Mouse (Mus musculus) lung, postnatal 36 days (tissue): ENCODE data around the gene Ferd3l.

Experiments used
- DNase-seq: peaks from one replicate; pipeline ENCODE4 v3.0.0; 2022; ENCODE audit warnings: mixed read lengths

Ferd3l gene

DNA sequence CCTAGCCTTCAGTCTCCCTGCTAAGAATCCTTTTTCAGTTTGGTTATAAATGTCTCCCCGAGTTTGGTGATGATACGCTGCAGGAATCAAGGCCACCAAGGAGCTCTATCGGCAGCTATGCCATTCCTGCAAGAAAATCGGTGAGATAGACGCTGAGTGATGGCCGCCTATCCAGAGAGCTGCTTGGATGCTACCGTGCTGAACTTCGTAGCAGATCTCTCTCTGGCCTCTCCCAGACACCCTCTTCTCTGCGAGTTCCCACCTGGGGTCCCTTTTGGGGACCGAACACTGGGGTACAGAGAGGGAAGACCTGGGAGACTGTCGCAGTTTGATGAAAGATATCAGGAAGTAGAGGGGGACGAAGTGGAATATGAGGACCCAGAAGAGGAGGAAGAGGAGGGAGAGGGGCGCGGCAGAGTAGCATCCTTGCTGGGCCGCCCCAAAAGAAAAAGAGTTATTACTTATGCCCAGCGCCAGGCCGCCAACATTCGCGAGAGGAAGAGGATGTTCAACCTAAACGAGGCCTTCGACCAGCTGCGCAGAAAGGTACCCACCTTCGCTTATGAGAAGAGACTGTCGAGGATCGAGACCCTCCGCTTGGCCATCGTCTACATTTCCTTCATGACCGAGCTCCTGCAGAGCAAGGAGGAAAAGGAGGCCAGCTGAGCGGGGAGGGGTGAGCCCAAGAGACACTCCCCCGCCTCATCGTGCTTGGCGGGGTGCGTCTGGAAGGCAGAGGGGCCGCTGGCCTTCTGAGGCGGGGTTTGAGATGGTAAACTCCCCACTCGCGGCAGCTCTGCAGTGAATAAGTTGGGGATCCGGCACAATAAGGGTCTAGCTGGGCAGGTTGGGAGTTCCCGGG, at the start of gene Ferd3l:
TSS of gene Ferd3l (plus strand) at position 95 of the 862 bp plus-strand sequence.
- DNase-seq, result no peak

DNA sequence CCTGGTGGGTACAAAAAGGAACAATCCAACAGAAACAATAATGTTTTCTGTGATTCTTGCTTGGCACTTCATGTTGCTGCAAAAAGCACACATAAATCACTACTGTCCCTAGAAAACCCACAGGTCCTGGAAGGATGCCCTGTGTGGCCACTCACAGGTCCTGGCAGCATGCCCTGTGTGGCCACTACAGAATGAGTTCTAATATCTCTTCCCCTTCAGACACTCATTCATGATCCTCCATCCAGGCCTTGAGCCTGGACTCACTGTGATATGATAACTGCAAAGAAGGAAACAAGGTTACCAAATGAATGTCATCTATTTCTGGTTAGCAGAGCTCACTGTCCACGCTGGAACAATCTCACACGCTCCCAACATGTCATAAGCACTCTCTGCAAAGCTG, 34.3 kb upstream of the Ferd3l start:
- DNase-seq, result no peak

DNA sequence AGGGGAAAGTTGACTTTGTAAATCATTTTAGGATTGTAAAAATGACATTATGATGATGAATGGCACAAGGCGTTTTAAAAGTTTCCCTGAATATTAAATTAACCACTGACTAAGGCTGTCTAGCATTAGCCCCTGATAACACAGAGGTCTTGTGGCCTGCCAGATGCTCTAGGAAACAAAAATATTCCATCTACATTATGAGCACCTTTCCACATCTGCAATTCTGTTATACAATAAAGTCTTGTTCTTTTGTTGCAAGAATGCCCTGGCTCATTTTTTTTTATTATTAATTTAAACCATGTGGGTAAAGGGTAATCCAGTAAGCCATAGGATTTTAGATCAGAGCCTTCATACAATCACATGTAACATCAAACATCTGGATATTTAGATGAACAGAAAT, 33.6 kb upstream of the Ferd3l start:
- DNase-seq, result no peak

DNA sequence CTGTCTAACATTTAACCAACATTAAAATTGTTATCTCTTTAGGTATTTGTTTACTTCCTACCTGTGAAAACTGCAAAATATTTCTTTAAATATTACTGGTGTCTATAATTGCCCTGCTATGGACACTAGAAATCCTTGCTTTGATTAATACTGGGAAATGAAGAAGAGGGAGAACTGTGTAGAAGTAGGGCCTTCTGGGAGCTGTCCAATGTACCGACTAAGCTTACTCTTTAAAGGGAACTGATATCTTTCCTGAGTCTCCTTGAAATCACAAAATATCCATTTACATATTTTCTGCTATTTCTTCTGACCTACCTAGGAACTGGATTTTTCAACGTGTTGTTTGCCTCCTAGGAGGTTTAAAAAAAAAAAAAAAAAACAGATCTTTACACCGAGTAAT, 1.5 kb upstream of the Ferd3l start:
- no peak for DNase-seq

DNA sequence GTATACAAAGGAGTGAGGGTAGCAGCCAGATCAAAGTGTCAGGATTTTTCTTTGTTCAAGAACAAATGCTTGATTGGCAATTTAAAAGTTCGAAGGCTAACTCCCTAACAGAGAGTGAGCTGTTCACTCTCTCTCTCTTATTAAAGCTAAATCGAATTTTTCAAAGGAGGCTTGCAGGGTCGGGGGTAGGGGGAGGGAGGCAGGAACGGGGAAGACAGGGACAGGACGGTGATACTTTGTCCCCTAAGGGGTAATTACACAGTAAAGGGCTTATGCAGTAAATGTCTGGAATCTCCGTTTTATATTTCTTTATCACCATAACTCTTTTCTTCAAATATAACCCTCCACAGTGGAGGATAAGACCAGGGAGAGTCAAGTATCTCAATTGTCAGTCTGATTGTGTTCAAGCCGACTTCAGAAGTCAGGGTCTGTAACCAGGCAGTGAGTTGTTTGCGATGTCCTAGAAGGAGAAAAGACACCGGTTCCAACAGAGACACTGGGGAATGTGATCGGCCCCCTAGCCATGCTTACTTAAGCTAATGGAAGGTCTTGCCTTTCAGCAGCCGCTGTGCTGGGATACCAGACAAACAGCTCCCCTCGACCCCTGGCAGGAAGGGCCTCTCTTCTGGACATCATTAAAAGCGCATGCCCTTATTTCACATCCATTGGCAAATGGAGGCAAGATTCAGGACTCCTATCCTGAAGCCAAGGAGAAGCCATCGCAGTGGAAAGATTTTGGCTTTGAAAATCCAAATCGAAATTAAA, 709 bp upstream of the Ferd3l start:
- no peak for DNase-seq

DNA sequence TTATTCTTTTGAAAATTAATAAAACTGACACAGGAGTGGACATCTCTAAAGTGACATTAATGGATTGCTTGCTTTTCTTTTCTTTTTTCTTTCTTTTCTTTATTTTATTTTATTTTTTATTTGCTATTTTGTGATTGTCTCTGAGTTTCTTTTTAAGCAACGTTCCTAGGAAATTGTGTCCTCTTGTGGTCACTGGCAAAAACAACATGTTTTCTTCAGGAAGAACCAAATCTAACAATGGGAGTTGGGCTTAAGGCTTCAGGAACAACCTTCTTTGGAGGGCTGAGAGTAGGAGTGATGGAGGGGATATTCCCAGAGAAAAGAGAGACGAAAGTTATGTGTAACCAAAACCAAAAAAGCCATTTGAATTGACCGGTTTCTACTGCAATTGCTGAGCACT, 24.6 kb downstream of the Ferd3l start:
- no peak for DNase-seq

DNA sequence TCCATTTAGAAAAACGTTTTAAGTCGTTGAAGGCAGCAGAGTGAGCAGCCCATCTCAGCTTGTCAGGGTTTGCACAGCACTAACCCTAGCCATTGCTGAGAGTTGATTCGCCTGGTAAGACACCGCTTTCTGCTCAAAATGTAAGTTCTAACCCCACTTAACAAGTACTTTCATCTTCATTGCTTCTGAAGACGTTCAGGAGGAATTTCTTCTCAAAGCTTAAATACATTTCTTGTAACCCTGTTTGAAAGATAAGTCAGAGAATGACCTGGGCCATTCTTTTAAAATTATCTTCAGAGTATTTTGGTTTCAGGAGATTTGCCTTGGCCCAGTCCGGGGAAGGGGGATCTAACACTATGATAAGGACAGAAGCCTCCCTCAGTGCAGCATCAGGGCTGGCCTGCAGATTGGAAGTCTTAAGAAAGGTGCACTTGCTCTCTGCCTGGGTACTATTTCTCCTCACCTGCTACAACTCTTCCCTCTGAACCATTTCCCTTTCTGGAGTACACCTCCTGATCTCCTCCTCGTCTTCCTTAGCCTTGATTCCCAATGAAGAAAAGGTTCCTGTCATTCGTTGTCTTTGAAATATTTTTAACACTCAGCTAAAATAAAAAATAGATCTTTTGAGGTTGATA, 26.8 kb downstream of the Ferd3l start:
- no peak for DNase-seq

DNA sequence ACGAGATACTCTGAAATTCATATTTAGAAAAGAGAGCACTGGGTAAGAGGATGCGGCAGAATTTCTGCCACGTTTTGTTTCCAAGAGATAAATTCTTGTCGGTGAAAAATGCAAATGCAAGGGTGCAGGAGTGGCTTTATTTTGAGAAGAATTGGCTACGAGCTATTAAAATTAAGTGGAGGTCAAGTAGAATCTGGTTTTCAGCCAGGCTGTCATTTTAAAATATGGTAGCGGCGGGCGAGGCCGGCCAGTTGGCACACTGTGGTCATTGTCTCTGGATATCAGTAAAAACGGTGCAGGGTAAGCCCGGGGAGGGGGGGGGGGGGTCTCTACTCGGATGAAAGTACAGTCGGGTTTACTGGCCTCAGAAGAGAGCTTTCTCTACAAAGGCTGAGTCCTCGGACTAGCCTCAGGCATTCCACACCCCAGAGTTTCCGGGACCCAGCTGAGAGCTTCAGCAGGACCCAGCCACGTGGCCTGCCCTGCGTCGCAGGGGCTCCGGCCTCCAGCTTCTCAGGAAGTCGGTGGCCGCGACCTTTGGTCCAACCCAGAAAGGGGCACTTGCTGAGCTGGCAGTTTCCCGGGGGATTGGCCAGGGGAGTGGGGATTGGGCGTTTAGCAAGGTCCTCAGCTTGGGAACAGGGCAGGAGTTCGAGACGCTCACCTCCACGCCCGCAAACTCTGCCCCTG, 27.5 kb downstream of the Ferd3l start:
- no peak for DNase-seq

DNA sequence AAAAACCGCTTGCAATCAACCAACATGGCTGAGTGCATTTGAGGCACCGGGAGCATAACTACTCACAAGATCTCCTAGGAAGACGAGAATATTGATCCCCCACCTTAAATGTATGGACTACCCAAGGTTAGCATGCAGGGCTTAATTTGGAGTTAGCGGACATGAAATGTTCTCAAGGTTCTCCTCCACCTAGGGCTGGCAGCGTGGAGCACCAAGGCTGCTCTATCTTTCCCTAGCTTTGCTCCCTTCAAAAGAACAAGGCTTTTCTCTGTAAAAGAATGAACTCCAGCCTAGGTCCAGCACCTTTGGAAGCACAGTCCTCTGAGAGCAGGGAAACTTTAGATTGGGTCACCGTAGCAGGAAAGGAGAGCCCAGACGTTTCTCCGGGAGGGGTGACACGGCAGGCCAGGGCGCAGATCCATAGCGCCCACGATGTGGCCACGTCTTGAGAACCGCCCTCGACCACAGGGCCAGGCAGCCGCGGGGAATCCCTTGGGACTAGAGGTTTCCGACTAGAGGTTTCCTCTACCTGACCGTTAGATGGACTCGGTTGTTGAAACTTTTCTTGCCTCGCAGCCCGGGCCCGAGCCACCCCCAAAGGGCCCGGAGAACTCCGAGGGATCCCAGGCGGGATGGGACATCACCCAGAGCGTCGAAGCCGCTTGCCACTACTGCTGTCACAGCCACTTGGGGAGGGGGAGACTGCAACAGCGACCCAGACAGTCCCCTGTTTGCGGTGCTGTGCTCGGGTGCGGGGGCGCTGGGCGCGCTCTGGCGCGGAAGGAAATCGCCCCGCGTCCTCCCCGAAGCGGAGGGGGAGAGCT, 28.6 kb downstream of the Ferd3l start:
- no peak for DNase-seq

DNA sequence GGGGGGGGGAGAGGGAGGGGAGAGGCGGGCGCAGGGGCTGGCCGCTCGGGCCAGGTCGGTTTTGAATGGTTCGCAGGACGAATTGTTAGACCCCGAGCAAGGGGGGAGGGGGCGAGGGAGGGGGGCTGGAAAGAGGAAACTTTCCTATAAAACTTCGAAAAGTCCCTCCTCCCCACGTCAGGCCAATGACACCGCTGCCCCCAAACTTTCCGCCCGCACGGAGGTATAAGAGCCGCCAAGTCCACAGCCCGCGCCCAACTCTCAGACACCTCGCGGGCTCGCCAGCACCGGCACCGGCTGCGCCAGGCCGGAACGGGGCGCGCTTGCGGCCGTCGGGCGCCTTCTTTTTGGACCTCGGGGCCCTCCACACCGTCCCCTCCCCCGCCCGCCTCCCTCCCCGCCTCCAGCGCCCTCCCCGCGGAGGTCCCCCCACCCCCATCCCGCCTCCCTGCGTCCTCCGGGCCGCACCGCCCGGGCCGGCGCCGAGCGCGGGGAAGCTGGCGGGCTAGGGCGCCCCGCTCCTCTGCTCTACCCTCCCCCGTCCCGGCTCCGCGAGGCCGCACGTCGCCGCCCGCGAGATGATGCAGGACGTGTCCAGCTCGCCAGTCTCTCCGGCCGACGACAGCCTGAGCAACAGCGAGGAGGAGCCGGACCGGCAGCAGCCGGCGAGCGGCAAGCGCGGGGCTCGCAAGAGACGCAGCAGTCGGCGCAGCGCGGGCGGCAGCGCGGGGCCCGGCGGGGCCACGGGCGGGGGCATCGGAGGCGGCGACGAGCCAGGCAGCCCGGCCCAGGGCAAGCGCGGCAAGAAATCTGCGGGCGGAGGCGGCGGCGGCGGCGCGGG, 29.4 kb downstream of the Ferd3l start, which contains the start of gene Twist1:
TSS of gene Twist1 (plus strand) at position 272 of the 841 bp plus-strand sequence.
- DNase-seq, result no peak

DNA sequence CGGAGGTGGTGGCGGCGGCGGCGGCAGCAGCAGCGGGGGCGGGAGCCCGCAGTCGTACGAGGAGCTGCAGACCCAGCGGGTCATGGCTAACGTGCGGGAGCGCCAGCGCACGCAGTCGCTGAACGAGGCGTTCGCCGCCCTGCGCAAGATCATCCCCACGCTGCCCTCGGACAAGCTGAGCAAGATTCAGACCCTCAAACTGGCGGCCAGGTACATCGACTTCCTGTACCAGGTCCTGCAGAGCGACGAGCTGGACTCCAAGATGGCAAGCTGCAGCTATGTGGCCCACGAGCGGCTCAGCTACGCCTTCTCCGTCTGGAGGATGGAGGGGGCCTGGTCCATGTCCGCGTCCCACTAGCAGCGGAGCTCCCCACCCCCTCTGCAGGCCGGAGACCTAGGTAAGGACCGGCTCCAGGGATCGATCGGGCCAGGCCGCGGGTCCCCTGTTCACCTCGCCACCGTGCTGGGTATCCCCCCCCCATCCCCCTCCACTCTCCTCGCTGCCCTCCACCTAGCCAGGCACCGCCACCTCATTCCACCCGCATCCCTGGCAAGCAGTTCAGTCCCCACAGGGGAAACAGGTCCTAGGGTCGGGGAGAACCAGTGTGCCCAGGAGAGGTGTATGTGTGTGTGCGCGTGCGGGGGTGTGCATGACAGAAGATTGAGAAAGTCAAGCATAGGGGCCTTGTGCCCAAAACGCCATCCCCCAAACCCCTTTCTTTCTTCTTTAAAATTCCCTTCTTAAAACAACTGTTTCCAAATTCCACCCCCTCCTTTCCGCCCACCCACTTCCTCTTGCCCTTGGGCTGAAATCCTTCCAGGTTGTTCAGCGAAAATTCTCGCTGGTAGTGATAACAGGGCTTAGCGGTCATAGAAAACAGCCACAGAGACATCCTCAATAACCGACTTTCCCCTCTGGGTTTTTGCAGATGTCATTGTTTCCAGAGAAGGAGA, 30.3 kb downstream of the Ferd3l start:
- no peak for DNase-seq

DNA sequence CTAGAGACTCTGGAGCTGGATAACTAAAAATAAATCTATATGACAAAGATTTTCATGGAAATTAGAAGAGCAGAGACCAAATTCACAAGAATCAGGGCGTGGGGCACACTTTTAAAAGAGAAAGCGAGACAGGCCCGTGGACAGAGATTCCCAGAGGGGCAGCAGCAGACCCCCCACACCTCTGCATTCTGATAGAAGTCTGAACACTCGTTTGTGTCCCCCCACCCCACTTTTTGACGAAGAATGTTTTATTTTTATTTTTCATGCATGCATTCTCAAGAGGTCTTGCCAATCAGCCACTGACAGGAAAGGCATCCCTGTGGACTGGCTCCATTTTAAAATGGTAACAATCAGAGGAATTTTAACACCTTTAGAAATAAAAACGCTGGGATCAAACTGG, 31.0 kb downstream of the Ferd3l start:
- DNase-seq, result no peak

DNA sequence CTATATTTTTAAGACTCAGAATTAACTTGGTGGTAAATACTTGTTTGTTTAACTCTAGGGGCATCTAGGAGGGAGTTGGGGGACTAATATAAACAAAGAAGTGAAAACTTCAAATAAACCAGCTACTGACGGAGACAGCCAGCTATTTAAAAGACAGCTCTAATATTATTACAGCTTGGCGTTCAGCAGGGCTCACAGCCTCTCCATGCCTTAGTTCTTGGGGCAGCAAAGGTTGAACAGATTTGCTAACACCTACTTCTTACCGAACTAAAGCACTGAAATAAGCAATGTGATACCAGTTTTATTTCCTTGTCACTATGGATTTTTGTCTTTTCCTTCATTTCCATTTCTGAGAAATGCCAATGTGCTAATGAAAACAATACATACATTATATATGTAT, 31.6 kb downstream of the Ferd3l start:
- DNase-seq, result no peak

DNA sequence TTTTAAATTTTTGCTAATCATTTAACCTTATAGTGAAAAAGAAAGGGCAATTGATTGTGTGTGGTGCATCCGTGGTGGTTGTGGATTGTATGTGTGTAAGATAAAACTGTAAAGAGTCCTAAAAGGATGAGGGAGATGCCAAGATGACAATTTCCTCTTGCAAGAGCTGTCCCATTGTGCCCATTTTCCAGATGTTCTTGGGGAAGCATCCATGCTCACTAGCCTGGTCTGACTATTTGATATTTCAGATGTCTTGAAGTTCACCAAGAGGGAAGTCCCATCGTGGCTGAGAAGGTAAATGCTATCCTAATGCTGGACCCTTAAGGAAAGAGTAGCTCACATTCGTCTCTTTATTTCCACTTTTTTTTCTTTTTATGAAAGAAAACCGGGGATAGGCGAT, 32.8 kb downstream of the Ferd3l start:
- no peak for DNase-seq

DNA sequence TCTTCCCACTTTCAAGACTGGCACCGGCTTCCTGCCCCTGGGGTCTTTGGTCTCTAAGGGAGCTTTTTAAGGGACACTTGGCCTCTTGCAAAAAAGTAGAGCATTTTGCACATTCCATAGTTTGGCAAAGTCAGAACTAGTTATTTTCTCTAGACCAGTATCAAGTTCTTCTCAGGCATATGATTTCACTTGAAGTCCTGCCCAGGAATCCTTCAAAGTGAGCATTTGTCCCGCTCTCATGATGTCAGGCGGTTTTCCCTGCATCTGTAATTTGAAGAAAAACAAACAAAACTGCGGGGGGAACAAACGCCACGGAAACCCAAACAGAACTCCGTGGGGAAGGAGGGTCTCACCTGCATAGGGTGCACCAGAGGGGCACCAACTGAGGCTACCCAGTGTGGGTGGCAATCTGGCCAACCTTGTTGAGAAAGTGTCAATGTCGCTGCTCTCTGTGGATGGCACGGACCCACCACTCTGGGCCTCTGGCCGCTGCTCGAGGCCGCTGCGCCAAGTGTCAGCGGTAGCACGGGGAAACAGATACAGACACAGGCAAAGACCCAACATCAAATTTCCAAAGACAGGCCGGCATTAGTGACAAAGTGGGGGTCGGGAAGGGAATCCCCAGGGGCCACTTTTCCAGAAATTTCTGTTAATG, 34.0 kb downstream of the Ferd3l start:
- DNase-seq, result no peak

DNA sequence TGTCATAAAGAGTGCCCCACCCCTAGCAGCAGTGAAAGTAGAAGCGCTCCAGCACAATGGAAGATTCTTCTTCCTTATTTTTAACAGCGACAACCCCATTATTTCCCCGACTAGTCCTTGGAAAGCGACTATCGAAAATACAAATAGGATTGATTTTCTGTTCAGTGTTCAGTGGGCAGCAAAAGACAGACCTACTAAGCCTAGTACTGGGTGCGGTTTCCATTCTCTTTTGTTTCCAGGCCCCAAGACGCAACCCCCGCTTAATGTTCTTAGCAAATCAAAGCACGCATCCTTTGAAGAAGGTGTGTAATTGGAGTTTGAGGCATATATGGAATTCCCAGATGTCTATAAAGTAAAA, 34.5 kb downstream of the Ferd3l start:
- DNase-seq, result no peak

DNA sequence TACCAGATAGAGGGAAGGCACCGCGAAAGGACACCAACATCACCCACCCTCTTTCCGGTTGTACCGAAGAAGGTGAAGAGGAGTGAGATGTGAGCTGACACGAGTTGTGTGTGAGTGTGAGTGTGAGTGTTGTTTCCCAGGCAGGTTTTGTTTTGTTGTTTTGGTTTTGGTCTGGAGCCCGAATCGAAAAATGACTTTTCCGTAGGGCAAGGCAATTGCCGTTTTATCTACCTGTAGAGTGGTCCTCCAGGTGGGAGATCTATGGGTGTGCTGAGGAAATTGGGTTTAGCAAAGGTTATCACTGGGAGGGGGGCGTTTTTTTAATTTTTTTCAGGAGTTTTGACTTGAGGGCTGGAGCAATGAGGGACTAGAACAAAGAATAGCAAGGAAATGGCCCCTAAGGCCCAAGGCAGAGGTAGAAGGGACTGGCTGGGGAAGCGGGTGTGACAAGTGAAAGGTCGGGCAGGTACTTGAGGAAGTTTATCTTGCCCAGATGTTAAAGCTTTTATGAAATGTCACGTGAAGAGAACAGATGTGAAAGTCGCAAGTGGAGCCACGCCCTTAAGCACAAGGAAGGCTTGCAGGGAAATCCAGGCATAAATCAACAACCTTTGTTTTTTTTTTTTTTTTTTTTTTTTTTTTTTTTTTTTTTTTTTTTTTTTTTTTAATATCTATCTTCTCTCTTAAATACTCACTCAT, 35.6 kb downstream of the Ferd3l start:
- no peak for DNase-seq

DNA sequence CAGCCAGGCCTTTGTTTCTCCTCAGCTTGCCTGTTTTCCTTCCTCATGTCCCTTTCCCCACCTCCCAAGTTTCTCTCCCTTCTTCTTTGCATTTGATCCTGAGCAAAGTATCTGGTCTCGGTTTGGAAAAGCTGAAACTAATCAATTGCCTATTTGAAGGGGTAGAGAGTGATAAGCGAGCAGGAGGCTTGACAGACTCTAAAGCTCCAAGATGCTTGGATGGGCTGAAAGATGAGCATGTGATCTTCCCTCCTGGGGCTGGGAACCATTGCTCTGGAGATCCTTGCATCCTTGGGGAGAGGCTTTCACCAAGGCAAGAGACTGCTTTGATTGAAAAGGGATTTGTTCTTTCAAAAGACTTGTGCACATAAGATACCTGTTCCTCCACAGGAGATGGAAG, 36.2 kb downstream of the Ferd3l start:
- DNase-seq, result no peak
